Mouse (Mus musculus): Measurements from ENCODE around the gene Arvcf. TPM values are rescaled to one million over a fixed set of nuclear protein-coding genes. Genes with fewer than 3 reads are reported as not detected.

Arvcf gene
- polyA plus RNA-seq, 1 experiment from 2014 or later, result 23.5 TPM

GRCm38 (mm10) chr16:18386972-18387371 lies 39.0 kb downstream of the Arvcf start:
- Histone ChIP-seq H3K4me3 (ENCODE audit: low read depth, low read length) (no peak overlapping the region), H3K36me3 (ENCODE audit: control insufficient read depth, insufficient read depth, low read length) (no peaks in the 10 kb centered on the region), H3K4me2 (ENCODE audit: low read depth, low read length) (no peak overlapping the region), H3K27me3 (replicated peaks; ENCODE audit: control insufficient read depth, insufficient read depth, low read length) (no peaks in the 10 kb centered on the region), H3K9ac (ENCODE audit: low read depth, low read length) (no peak overlapping the region), H3K4me1 (ENCODE audit: control insufficient read depth, insufficient read depth, low read length) (peaks cover 5% of the 10 kb centered on the region; the same call in 1 of the 2 replicates), H3K27ac (replicated peaks; ENCODE audit: low read depth, low read length) (no peak overlapping the region), H3K9me3 (ENCODE audit: control insufficient read depth, low read length) (no peaks in the 10 kb centered on the region)
- DNase-seq (ENCODE audit: low spot score) (no peak), ATAC-seq (ENCODE audit: low read depth) (no peak)
- 65% methylated on average over 3 of the region's 3 CpGs for WGBS

- WGBS, result 45% methylated on average over 5 of the region's 7 CpGs
- no peak overlapping the region for H3K27ac ChIP-seq (replicated peaks; ENCODE audit: low read depth, low read length)
- H3K4me2 ChIP-seq (ENCODE audit: low read depth, low read length), result no peak overlapping the region
- no peaks in the 10 kb centered on the region for H3K36me3 ChIP-seq (ENCODE audit: control insufficient read depth, insufficient read depth, low read length)
- H3K4me3 ChIP-seq (ENCODE audit: low read depth, low read length), result no peak overlapping the region
- H3K9me3 ChIP-seq (ENCODE audit: control insufficient read depth, low read length), result no peaks in the 10 kb centered on the region
- no peak for DNase-seq (ENCODE audit: low spot score)
- peaks cover 2% of the 10 kb centered on the region; the same call in 1 of the 2 replicates for H3K4me1 ChIP-seq (ENCODE audit: control insufficient read depth, insufficient read depth, low read length)
- H3K9ac ChIP-seq (ENCODE audit: low read depth, low read length), result no peak overlapping the region
- no peak for ATAC-seq (ENCODE audit: low read depth)
- no peaks in the 10 kb centered on the region for H3K27me3 ChIP-seq (replicated peaks; ENCODE audit: control insufficient read depth, insufficient read depth, low read length)
These were observed 40.0 kb downstream of the Arvcf start for GRCm38 (mm10) chr16:18387704-18388582.

GRCm38 (mm10) chr16:18388583-18389435 lies 40.8 kb downstream of the Arvcf start:
- ATAC-seq (ENCODE audit: low read depth) (no peak), DNase-seq (ENCODE audit: low spot score) (no peak)
- WGBS, result 80% methylated on average over 14 of the region's 14 CpGs
- H3K4me1 ChIP-seq (ENCODE audit: control insufficient read depth, insufficient read depth, low read length), result peaks cover 7% of the 10 kb centered on the region
- H3K4me2 ChIP-seq (ENCODE audit: low read depth, low read length), result no peak overlapping the region
- no peaks in the 10 kb centered on the region for H3K9me3 ChIP-seq (ENCODE audit: control insufficient read depth, low read length)
- H3K4me3 ChIP-seq (ENCODE audit: low read depth, low read length), result no peak overlapping the region
- H3K27ac ChIP-seq (replicated peaks; ENCODE audit: low read depth, low read length), result no peak overlapping the region
- H3K36me3 ChIP-seq (ENCODE audit: control insufficient read depth, insufficient read depth, low read length), result no peaks in the 10 kb centered on the region
- H3K27me3 ChIP-seq (replicated peaks; ENCODE audit: control insufficient read depth, insufficient read depth, low read length), result no peaks in the 10 kb centered on the region
- H3K9ac ChIP-seq (ENCODE audit: low read depth, low read length), result no peak overlapping the region

- 55% methylated on average over 6 of the region's 6 CpGs for WGBS
- ATAC-seq (ENCODE audit: low read depth), result no peak
- no peak overlapping the region for H3K4me2 ChIP-seq (ENCODE audit: low read depth, low read length)
These were observed 42.4 kb downstream of the Arvcf start for GRCm38 (mm10) chr16:18390399-18390798.

GRCm38 (mm10) chr16:18391127-18391526 lies 43.1 kb downstream of the Arvcf start:
- ATAC-seq (ENCODE audit: low read depth) (no peak), DNase-seq (ENCODE audit: low spot score) (no peak)
- peaks cover 21% of the 10 kb centered on the region for H3K4me1 ChIP-seq (ENCODE audit: control insufficient read depth, insufficient read depth, low read length)
- H3K4me2 ChIP-seq (ENCODE audit: low read depth, low read length), result no peak overlapping the region
- no peak overlapping the region for H3K9ac ChIP-seq (ENCODE audit: low read depth, low read length)
- WGBS, result 94% methylated on average over 3 of the region's 3 CpGs
- no peaks in the 10 kb centered on the region for H3K27me3 ChIP-seq (replicated peaks; ENCODE audit: control insufficient read depth, insufficient read depth, low read length)
- H3K27ac ChIP-seq (replicated peaks; ENCODE audit: low read depth, low read length), result no peak overlapping the region
- no peaks in the 10 kb centered on the region for H3K36me3 ChIP-seq (ENCODE audit: control insufficient read depth, insufficient read depth, low read length)
- no peaks in the 10 kb centered on the region for H3K9me3 ChIP-seq (ENCODE audit: control insufficient read depth, low read length)
- H3K4me3 ChIP-seq (ENCODE audit: low read depth, low read length), result no peak overlapping the region

More at GRCm38 (mm10) chr16:18390399-18390798, 42.4 kb downstream of the Arvcf start:
- Histone ChIP-seq H3K9ac (ENCODE audit: low read depth, low read length) (no peak overlapping the region), H3K9me3 (ENCODE audit: control insufficient read depth, low read length) (no peaks in the 10 kb centered on the region), H3K27ac (replicated peaks; ENCODE audit: low read depth, low read length) (no peak overlapping the region), H3K27me3 (replicated peaks; ENCODE audit: control insufficient read depth, insufficient read depth, low read length) (no peaks in the 10 kb centered on the region), H3K4me1 (ENCODE audit: control insufficient read depth, insufficient read depth, low read length) (peaks cover 18% of the 10 kb centered on the region), H3K36me3 (ENCODE audit: control insufficient read depth, insufficient read depth, low read length) (no peaks in the 10 kb centered on the region), H3K4me3 (ENCODE audit: low read depth, low read length) (no peak overlapping the region)
- no peak for DNase-seq (ENCODE audit: low spot score)

- no peaks in the 10 kb centered on the region for H3K9me3 ChIP-seq (ENCODE audit: control insufficient read depth, low read length)
- DNase-seq (ENCODE audit: low spot score) (no peak), ATAC-seq (ENCODE audit: low read depth) (no peak)
- WGBS, result 85% methylated on average over 3 of the region's 3 CpGs
- no peak overlapping the region for H3K27ac ChIP-seq (replicated peaks; ENCODE audit: low read depth, low read length)
- 0 out of 2 replicates have a peak, but pooled peaks cover under 1% of the 10 kb centered on the region for H3K36me3 ChIP-seq (ENCODE audit: control insufficient read depth, insufficient read depth, low read length)
- no peak overlapping the region for H3K9ac ChIP-seq (ENCODE audit: low read depth, low read length)
- H3K27me3 ChIP-seq (replicated peaks; ENCODE audit: control insufficient read depth, insufficient read depth, low read length), result no peaks in the 10 kb centered on the region
- no peak overlapping the region for H3K4me2 ChIP-seq (ENCODE audit: low read depth, low read length)
- no peak overlapping the region for H3K4me3 ChIP-seq (ENCODE audit: low read depth, low read length)
- peaks cover 21% of the 10 kb centered on the region for H3K4me1 ChIP-seq (ENCODE audit: control insufficient read depth, insufficient read depth, low read length)
These were observed 43.7 kb downstream of the Arvcf start for GRCm38 (mm10) chr16:18391728-18392127.

- peaks cover 11% of the 10 kb centered on the region for H3K36me3 ChIP-seq (ENCODE audit: control insufficient read depth, insufficient read depth, low read length)
- peak overlapping the region; percentile 60; the same call in 1 of the 2 replicates for H3K27ac ChIP-seq (replicated peaks; ENCODE audit: low read depth, low read length)
- peak overlapping the region; percentile 87 for H3K4me2 ChIP-seq (ENCODE audit: low read depth, low read length)
- DNase-seq (ENCODE audit: low spot score), result peak; percentile 92
- peaks cover 21% of the 10 kb centered on the region for H3K4me1 ChIP-seq (ENCODE audit: control insufficient read depth, insufficient read depth, low read length)
- peak overlapping the region; percentile 65 for H3K4me3 ChIP-seq (ENCODE audit: low read depth, low read length)
- no peaks in the 10 kb centered on the region for H3K27me3 ChIP-seq (replicated peaks; ENCODE audit: control insufficient read depth, insufficient read depth, low read length)
- no peaks in the 10 kb centered on the region for H3K9me3 ChIP-seq (ENCODE audit: control insufficient read depth, low read length)
- peak; percentile 85 for ATAC-seq (ENCODE audit: low read depth)
- WGBS, result under 1% methylated on average over 34 of the region's 63 CpGs
- H3K9ac ChIP-seq (ENCODE audit: low read depth, low read length), result peak overlapping the region; percentile 77
These were observed 44.8 kb downstream of the Arvcf start for GRCm38 (mm10) chr16:18392469-18393426.

- Histone ChIP-seq H3K27ac (replicated peaks; ENCODE audit: low read depth, low read length) (no peak overlapping the region), H3K9ac (ENCODE audit: low read depth, low read length) (peak overlapping the region; percentile 77), H3K4me3 (ENCODE audit: low read depth, low read length) (peak overlapping the region; percentile 65), H3K36me3 (ENCODE audit: control insufficient read depth, insufficient read depth, low read length) (peaks cover 19% of the 10 kb centered on the region), H3K27me3 (replicated peaks; ENCODE audit: control insufficient read depth, insufficient read depth, low read length) (no peaks in the 10 kb centered on the region), H3K9me3 (ENCODE audit: control insufficient read depth, low read length) (no peaks in the 10 kb centered on the region), H3K4me1 (ENCODE audit: control insufficient read depth, insufficient read depth, low read length) (peaks cover 21% of the 10 kb centered on the region), H3K4me2 (ENCODE audit: low read depth, low read length) (peak overlapping the region; percentile 87)
- no peak for ATAC-seq (ENCODE audit: low read depth)
- WGBS, result 71% methylated on average over 5 of the region's 5 CpGs
- DNase-seq (ENCODE audit: low spot score), result no peak
These were observed 45.6 kb downstream of the Arvcf start for GRCm38 (mm10) chr16:18393595-18393994.
